Mouse (Mus musculus) hematopoietic stem cell, adult 5-6 weeks (primary cell): Measurements from ENCODE around the gene 2410004P03Rik. TPM values are rescaled to one million over a fixed set of nuclear protein-coding genes. Genes with fewer than 3 reads are reported as not detected.
A peak's percentile ranks its signal among the peaks of the same experiment; 100 is the strongest.

Experiments
- ATAC-seq, 2 experiments: fragments of 125-278 bp in 1 of 2; replicated peaks in 1 of 2; 2 replicates each; pipeline ENCODE4 v1.8.0; 2016 to 2017; ENCODE audit warnings: inconsistent platforms in 2 of 2, mild to moderate bottlenecking in 2 of 2, moderate number of reproducible peaks in 2 of 2, low read depth in 1 of 2, moderate TSS enrichment in 1 of 2; ENCODE audit not compliant: low FRiP score in 2 of 2, poor library complexity in 2 of 2, severe bottlenecking in 2 of 2, insufficient read depth in 1 of 2, low TSS enrichment in 1 of 2
- total RNA-seq: library from RNA; stranded (forward); fragments of 172-1452, 232-1000 nt; gene quantifications from 2 replicates; pipeline ENCODE4 v1.2.3, GENCODE M21; 2017

The 2410004P03Rik gene
- total RNA-seq, result 0.99 and 1.2 TPM in 2 replicates

- peak; percentile 85 to 86 for ATAC-seq
Measured at GRCm38 (mm10) chr12:17011100-17011870, at the start of gene 2410004P03Rik. 2410004P03Rik (minus strand) TSS chr12:17011727.

DNA sequence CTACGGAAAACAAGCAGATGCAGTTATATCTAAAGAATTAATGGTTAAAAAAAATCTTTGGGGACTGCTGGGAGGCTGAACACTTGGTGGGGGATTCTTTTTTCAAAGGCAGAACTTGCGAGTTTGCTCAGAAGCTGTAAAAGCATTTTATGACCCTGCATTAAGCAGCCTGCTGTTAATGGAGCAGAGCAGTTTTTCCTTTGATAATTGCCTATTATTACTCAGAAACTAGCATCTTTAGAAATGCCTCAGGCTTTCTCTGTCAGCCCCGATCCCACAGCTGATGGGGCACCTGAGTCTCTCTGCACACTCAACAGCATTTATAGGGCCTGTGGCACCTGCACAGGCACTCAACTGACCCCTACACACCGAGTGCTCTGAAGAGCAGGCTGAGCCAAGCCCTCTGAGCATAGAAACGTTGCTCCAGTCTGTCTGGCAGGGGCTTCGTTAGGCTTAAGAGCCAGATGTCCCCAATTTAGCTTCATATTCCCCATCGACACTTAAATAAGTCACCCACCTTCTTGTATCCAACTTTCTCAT lies 49.7 kb upstream of the 2410004P03Rik start:
- no peak for ATAC-seq

- ATAC-seq, result no peak
Measured at GRCm38 (mm10) chr12:17058490-17058889, 47.0 kb upstream of the 2410004P03Rik start.

DNA sequence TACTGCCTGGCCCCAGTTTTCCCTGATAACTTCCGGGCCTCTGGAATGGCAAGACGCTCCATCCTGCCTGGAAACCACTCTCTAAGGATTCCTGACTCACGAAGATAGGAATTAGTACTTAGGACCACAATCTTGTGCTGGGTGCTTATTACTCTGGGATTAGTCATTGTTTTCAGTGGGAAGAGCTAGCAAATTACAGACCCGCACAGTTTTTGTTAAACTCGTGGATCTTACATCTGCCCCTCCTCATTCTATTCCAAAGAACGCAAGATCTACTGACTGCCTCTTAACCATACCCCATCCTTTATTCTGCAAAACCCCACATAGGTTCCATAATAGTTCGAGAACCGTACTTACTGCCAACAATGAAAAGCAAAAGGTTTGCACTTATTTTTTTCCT lies 45.6 kb upstream of the 2410004P03Rik start:
- no peak for ATAC-seq

GRCm38 (mm10) chr12:17055766-17056165 lies 44.2 kb upstream of the 2410004P03Rik start:
- no peak for ATAC-seq

GRCm38 (mm10) chr12:17054691-17055090 lies 43.2 kb upstream of the 2410004P03Rik start:
- no peak for ATAC-seq

GRCm38 (mm10) chr12:17052673-17053072 lies 41.1 kb upstream of the 2410004P03Rik start:
- ATAC-seq, result no peak

- no peak for ATAC-seq
Measured at GRCm38 (mm10) chr12:17051057-17051456, 39.5 kb upstream of the 2410004P03Rik start.

GRCm38 (mm10) chr12:17049796-17050195 lies 38.3 kb upstream of the 2410004P03Rik start:
- ATAC-seq, result no peak

DNA sequence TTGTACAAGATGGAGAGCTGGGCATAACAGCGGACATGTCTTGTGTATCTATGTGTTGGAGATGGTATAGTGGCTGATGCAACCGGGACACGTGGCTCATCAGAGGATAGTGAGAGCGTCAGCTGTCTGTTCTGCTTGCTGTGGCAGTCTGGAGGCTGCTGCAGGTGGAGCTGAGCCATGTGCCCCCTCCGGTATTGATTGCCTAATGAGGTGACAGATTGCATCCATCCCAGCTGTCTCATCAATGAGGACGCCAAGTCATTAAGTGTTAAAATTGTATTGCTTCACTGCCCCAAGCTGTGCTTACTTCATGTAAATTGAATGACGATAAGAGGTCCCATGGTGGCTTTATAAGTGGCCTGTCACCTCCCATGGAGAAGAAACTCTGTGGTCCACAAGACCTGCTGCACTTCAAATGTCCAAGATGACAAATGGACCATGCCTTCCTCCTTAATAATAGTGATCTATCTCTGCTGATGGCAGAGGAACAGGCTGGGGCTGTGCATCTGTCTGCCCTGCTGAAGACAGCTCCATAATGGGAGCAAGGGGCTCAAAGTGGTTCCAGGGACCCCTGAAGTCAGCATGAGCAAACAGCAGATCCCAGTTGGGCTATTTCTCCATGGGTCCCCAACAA lies 37.6 kb upstream of the 2410004P03Rik start:
- ATAC-seq, result no peak

- ATAC-seq, result no peak
Measured at GRCm38 (mm10) chr12:17043311-17043710, 31.8 kb upstream of the 2410004P03Rik start.

DNA sequence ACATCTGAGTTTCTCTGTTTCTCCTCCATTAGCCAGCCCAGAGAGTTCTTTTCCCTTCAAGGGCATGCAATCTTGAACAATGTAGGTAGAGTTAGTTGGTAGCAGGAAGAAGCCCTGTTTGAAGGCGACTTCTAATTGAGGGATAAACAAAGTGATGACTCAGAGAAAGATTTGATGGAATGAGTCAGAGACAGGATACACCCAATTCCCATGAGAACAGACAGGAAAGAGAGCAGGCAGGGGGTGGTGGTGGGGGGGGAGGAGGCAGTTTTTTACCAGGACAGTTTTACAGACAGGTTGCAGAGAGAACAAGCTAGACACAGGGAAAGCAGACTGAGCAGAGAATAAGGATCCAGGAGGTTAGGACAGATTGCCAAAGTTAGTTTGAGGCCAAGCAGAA lies 29.0 kb upstream of the 2410004P03Rik start:
- no peak for ATAC-seq

- no peak for ATAC-seq
Measured at GRCm38 (mm10) chr12:17039415-17039814, 27.9 kb upstream of the 2410004P03Rik start.

DNA sequence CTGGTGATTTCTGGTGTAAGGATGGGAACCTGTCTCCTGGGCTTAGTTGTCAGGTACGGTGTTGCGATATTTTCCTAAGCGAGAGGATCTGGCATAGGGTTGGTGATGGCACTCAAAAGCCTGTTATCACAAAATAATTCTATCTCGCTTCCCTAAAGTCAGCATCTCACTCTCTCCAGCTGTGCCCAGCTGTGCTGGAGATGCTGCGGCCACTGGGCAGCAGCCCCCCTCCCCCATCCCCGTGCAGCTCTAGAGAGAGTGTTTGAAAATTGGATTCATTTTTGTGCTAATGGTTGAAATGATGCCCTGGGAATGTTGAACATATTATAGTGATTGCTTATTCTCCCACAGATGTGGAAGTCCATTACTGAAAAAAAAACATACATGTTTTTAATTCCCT lies 26.7 kb upstream of the 2410004P03Rik start:
- ATAC-seq, result no peak

GRCm38 (mm10) chr12:17037053-17037610 lies 25.6 kb upstream of the 2410004P03Rik start:
- no peak for ATAC-seq

DNA sequence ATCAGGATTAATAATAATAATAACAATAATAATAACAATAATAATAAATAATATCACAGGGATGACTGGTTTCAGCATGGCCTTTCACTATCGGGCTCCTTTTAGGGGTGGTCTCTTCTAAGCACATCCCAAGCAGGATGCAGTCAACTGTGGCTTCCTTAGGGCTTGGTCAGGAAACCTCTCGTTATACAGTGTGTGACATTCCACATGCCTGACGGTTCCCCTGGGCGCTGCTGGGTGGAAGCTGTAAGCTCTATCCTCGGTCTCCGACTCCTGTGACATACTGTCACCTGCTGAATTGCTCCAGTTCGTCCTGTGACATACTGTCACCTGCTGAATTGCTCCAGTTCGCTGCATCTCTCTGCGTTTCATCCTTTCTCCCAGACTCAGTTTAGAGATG lies 25.0 kb upstream of the 2410004P03Rik start:
- ATAC-seq, result no peak

GRCm38 (mm10) chr12:17035128-17035527 lies 23.6 kb upstream of the 2410004P03Rik start:
- no peak for ATAC-seq

GRCm38 (mm10) chr12:17034671-17035070 lies 23.1 kb upstream of the 2410004P03Rik start:
- no peak for ATAC-seq
